Mouse (Mus musculus): Measurements from ENCODE around the gene Hist1h3f. TPM values are rescaled to one million over a fixed set of nuclear protein-coding genes. Genes with fewer than 3 reads are reported as not detected.

The Hist1h3f gene
- polyA plus RNA-seq, 1 experiment from 2014 or later = 0.13 TPM

Other genes with a start within 250 kb of the Hist1h3f start
- 11.4 and 15.5 TPM in 2 replicates for gene Zfp322a, start 174.8 kb upstream of the Hist1h3f start, polyA plus RNA-seq (2021; fragmentation: Nextera tagmentation)
- gene Abt1, start 120.2 kb upstream of the Hist1h3f start, polyA plus RNA-seq (2021; fragmentation: Nextera tagmentation) = 7.6 and 8.6 TPM in 2 replicates
- gene Btn1a1, start 78.2 kb upstream of the Hist1h3f start, polyA plus RNA-seq (2021; fragmentation: Nextera tagmentation) = 0.03 TPM in 1 of 2 replicates, not detected in the other
- 0.49 and 0.70 TPM in 2 replicates for gene Btn2a2, start 55.2 kb upstream of the Hist1h3f start, polyA plus RNA-seq (2021; fragmentation: Nextera tagmentation)
- gene Hist1h4h, start 13.0 kb upstream of the Hist1h3f start, polyA plus RNA-seq (2021; fragmentation: Nextera tagmentation) = 37.4 and 58.8 TPM in 2 replicates
- 0.54 TPM in 1 of 2 replicates, not detected in the other for gene Hist1h2af, start 10.1 kb upstream of the Hist1h3f start, polyA plus RNA-seq (2021; fragmentation: Nextera tagmentation)
- not detected in 2 replicates for gene Hist1h3g, start 8.6 kb upstream of the Hist1h3f start, polyA plus RNA-seq (2021; fragmentation: Nextera tagmentation)
- gene Hist1h2bh, start 660 bp upstream of the Hist1h3f start, polyA plus RNA-seq (2021; fragmentation: Nextera tagmentation) = 0.20 and 0.25 TPM in 2 replicates
- not detected in 2 replicates for gene Hist1h4f, start 7.6 kb downstream of the Hist1h3f start, polyA plus RNA-seq (2021; fragmentation: Nextera tagmentation)
- 0.02 and 0.05 TPM in 2 replicates for gene Hist1h1d, start 9.2 kb downstream of the Hist1h3f start, polyA plus RNA-seq (2021; fragmentation: Nextera tagmentation)
- gene Hist1h3e, start 18.3 kb downstream of the Hist1h3f start, polyA plus RNA-seq (2021; fragmentation: Nextera tagmentation) = 0.88 and 1.3 TPM in 2 replicates
- 4.0 and 7.7 TPM in 2 replicates for gene Hist1h2ae, start 27.2 kb downstream of the Hist1h3f start, polyA plus RNA-seq (2021; fragmentation: Nextera tagmentation)
- 1.3 and 2.6 TPM in 2 replicates for gene Hist1h2bg, start 27.3 kb downstream of the Hist1h3f start, polyA plus RNA-seq (2021; fragmentation: Nextera tagmentation)
- gene Hist1h2bf, start 30.1 kb downstream of the Hist1h3f start, polyA plus RNA-seq (2021; fragmentation: Nextera tagmentation) = 0.73 TPM in 1 of 2 replicates, not detected in the other
- 0.59 TPM in 1 of 2 replicates, not detected in the other for gene Hist1h2ad, start 30.3 kb downstream of the Hist1h3f start, polyA plus RNA-seq (2021; fragmentation: Nextera tagmentation)
- 0.18 and 0.33 TPM in 2 replicates for gene Hist1h3d, start 31.7 kb downstream of the Hist1h3f start, polyA plus RNA-seq (2021; fragmentation: Nextera tagmentation)
- gene Hist1h4d, start 37.5 kb downstream of the Hist1h3f start, polyA plus RNA-seq (2021; fragmentation: Nextera tagmentation) = 6.4 and 8.7 TPM in 2 replicates
- gene Hist1h2be, start 77.1 kb downstream of the Hist1h3f start, polyA plus RNA-seq (2021; fragmentation: Nextera tagmentation) = 3.2 TPM in 2 replicates
- gene Hist1h1e, start 78.5 kb downstream of the Hist1h3f start, polyA plus RNA-seq (2021; fragmentation: Nextera tagmentation) = 7.8 and 10.6 TPM in 2 replicates
- gene Hist1h2ac, start 139.9 kb downstream of the Hist1h3f start, polyA plus RNA-seq (2021; fragmentation: Nextera tagmentation) = 0.88 and 1.6 TPM in 2 replicates
- gene Hist1h2bc, start 140.1 kb downstream of the Hist1h3f start, polyA plus RNA-seq (2021; fragmentation: Nextera tagmentation) = 101 and 115 TPM in 2 replicates
- gene Hist1h1t, start 151.8 kb downstream of the Hist1h3f start, polyA plus RNA-seq (2021; fragmentation: Nextera tagmentation) = not detected in 2 replicates
- gene Hist1h4c, start 154.4 kb downstream of the Hist1h3f start, polyA plus RNA-seq (2021; fragmentation: Nextera tagmentation) = 2.1 and 4.0 TPM in 2 replicates
- gene Hfe, start 166.8 kb downstream of the Hist1h3f start, polyA plus RNA-seq (2021; fragmentation: Nextera tagmentation) = 3.9 and 4.3 TPM in 2 replicates
- 7.4 and 7.6 TPM in 2 replicates for gene Hist1h1c, start 194.8 kb downstream of the Hist1h3f start, polyA plus RNA-seq (2021; fragmentation: Nextera tagmentation)
- gene Hist1h3c, start 201.6 kb downstream of the Hist1h3f start, polyA plus RNA-seq (2021; fragmentation: Nextera tagmentation) = 0.53 TPM in 1 of 2 replicates, not detected in the other
- 0.45 TPM in 1 of 2 replicates, not detected in the other for gene Hist1h2bb, start 202.7 kb downstream of the Hist1h3f start, polyA plus RNA-seq (2021; fragmentation: Nextera tagmentation)
- gene Hist1h2ab, start 207.1 kb downstream of the Hist1h3f start, polyA plus RNA-seq (2021; fragmentation: Nextera tagmentation) = 2.6 and 2.8 TPM in 2 replicates
- 0.40 TPM in 1 of 2 replicates, not detected in the other for gene Hist1h3b, start 208.2 kb downstream of the Hist1h3f start, polyA plus RNA-seq (2021; fragmentation: Nextera tagmentation)
- not detected in 2 replicates for gene Hist1h4b, start 213.0 kb downstream of the Hist1h3f start, polyA plus RNA-seq (2021; fragmentation: Nextera tagmentation)
- gene Hist1h4a, start 217.2 kb downstream of the Hist1h3f start, polyA plus RNA-seq (2021; fragmentation: Nextera tagmentation) = 0.47 TPM in 1 of 2 replicates, not detected in the other
- not detected in 2 replicates for gene Hist1h3a, start 218.3 kb downstream of the Hist1h3f start, polyA plus RNA-seq (2021; fragmentation: Nextera tagmentation)
- not detected in 2 replicates for gene Hist1h1a, start 219.6 kb downstream of the Hist1h3f start, polyA plus RNA-seq (2021; fragmentation: Nextera tagmentation)
- not detected in 2 replicates for gene Trim38, start 225.9 kb downstream of the Hist1h3f start, polyA plus RNA-seq (2021; fragmentation: Nextera tagmentation)

Data from left cerebral cortex, adult 6 months (tissue).